Mouse (Mus musculus): ENCODE results near the gene Glyr1. TPM values are rescaled to one million over a fixed set of nuclear protein-coding genes. Genes with fewer than 3 reads are reported as not detected.

Gene Glyr1
- polyA plus RNA-seq, 1 experiment from 2014 or later = 90.5 TPM

GRCm38 (mm10) chr16:4971626-4972025, 78.0 kb downstream of the Glyr1 start:
- H3K27me3 ChIP-seq (ENCODE audit: control insufficient read depth, insufficient read depth, low read length) = no peaks in the 10 kb centered on the region
- no peak overlapping the region for H3K4me3 ChIP-seq (ENCODE audit: low read length)
- H3K4me2 ChIP-seq (ENCODE audit: low read depth, low read length) = no peak overlapping the region
- H3K9ac ChIP-seq (ENCODE audit: low read length) = no peak overlapping the region
- no peak overlapping the region; the same call in 1 of the 2 replicates for H3K27ac ChIP-seq (ENCODE audit: low read length)
- no peaks in the 10 kb centered on the region for H3K9me3 ChIP-seq (replicated peaks; ENCODE audit: control insufficient read depth, low read length)
- 0 out of 2 replicates have a peak, but pooled peaks have one; percentile 29 for ATAC-seq (replicated peaks; ENCODE audit: extremely low read depth, insufficient read depth, low FRiP score)
- H3K36me3 ChIP-seq (ENCODE audit: control insufficient read depth, insufficient read depth) = no peaks in the 10 kb centered on the region
- H3K4me1 ChIP-seq (ENCODE audit: control insufficient read depth, insufficient read depth, low read length) = peaks cover 5% of the 10 kb centered on the region; the same call in 1 of the 2 replicates
- 48% methylated on average over 4 of the region's 4 CpGs for WGBS

- 81% methylated on average over 5 of the region's 5 CpGs for WGBS
- Histone ChIP-seq H3K36me3 (ENCODE audit: control insufficient read depth, insufficient read depth) (no peaks in the 10 kb centered on the region), H3K27ac (ENCODE audit: low read length) (no peak overlapping the region), H3K27me3 (ENCODE audit: control insufficient read depth, insufficient read depth, low read length) (no peaks in the 10 kb centered on the region), H3K9ac (ENCODE audit: low read length) (no peak overlapping the region), H3K4me2 (ENCODE audit: low read depth, low read length) (no peak overlapping the region), H3K4me1 (ENCODE audit: control insufficient read depth, insufficient read depth, low read length) (peaks cover 10% of the 10 kb centered on the region), H3K4me3 (ENCODE audit: low read length) (no peak overlapping the region), H3K9me3 (replicated peaks; ENCODE audit: control insufficient read depth, low read length) (no peaks in the 10 kb centered on the region)
- no peak for ATAC-seq (replicated peaks; ENCODE audit: extremely low read depth, insufficient read depth, low FRiP score)
These were observed 80.4 kb downstream of the Glyr1 start for GRCm38 (mm10) chr16:4969055-4969843.

- no peaks in the 10 kb centered on the region for H3K9me3 ChIP-seq (replicated peaks; ENCODE audit: control insufficient read depth, low read length)
- H3K27ac ChIP-seq (ENCODE audit: low read length) = no peak overlapping the region
- H3K27me3 ChIP-seq (ENCODE audit: control insufficient read depth, insufficient read depth, low read length) = no peaks in the 10 kb centered on the region
- no peak overlapping the region for H3K9ac ChIP-seq (ENCODE audit: low read length)
- H3K4me2 ChIP-seq (ENCODE audit: low read depth, low read length) = no peak overlapping the region
- 71% methylated on average over 3 of the region's 3 CpGs for WGBS
- peaks cover 11% of the 10 kb centered on the region for H3K4me1 ChIP-seq (ENCODE audit: control insufficient read depth, insufficient read depth, low read length)
- H3K36me3 ChIP-seq (ENCODE audit: control insufficient read depth, insufficient read depth) = no peaks in the 10 kb centered on the region
- H3K4me3 ChIP-seq (ENCODE audit: low read length) = no peak overlapping the region
- no peak for ATAC-seq (replicated peaks; ENCODE audit: extremely low read depth, insufficient read depth, low FRiP score)
These were observed 81.2 kb downstream of the Glyr1 start for GRCm38 (mm10) chr16:4968426-4968825.

GRCm38 (mm10) chr16:4965392-4966129, 84.1 kb downstream of the Glyr1 start:
- H3K4me3 ChIP-seq (ENCODE audit: low read length) = no peak overlapping the region
- no peaks in the 10 kb centered on the region for H3K27me3 ChIP-seq (ENCODE audit: control insufficient read depth, insufficient read depth, low read length)
- no peaks in the 10 kb centered on the region for H3K9me3 ChIP-seq (replicated peaks; ENCODE audit: control insufficient read depth, low read length)
- H3K4me1 ChIP-seq (ENCODE audit: control insufficient read depth, insufficient read depth, low read length) = peaks cover 12% of the 10 kb centered on the region
- WGBS = 82% methylated on average over 8 of the region's 8 CpGs
- no peak overlapping the region for H3K27ac ChIP-seq (ENCODE audit: low read length)
- ATAC-seq (replicated peaks; ENCODE audit: extremely low read depth, insufficient read depth, low FRiP score) = no peak
- H3K4me2 ChIP-seq (ENCODE audit: low read depth, low read length) = peak overlapping the region; percentile 96; the same call in 1 of the 2 replicates
- H3K36me3 ChIP-seq (ENCODE audit: control insufficient read depth, insufficient read depth) = no peaks in the 10 kb centered on the region
- no peak overlapping the region for H3K9ac ChIP-seq (ENCODE audit: low read length)

GRCm38 (mm10) chr16:4964731-4965391, 84.8 kb downstream of the Glyr1 start:
- peak overlapping the region; percentile 79 for H3K9ac ChIP-seq (ENCODE audit: low read length)
- H3K4me2 ChIP-seq (ENCODE audit: low read depth, low read length) = peak overlapping the region; percentile 96
- WGBS = 18% methylated on average over 13 of the region's 13 CpGs
- H3K36me3 ChIP-seq (ENCODE audit: control insufficient read depth, insufficient read depth) = no peaks in the 10 kb centered on the region
- H3K4me3 ChIP-seq (ENCODE audit: low read length) = peak overlapping the region; percentile 83
- H3K4me1 ChIP-seq (ENCODE audit: control insufficient read depth, insufficient read depth, low read length) = peaks cover 12% of the 10 kb centered on the region
- H3K9me3 ChIP-seq (replicated peaks; ENCODE audit: control insufficient read depth, low read length) = no peaks in the 10 kb centered on the region
- ATAC-seq (replicated peaks; ENCODE audit: extremely low read depth, insufficient read depth, low FRiP score) = no peak
- H3K27ac ChIP-seq (ENCODE audit: low read length) = peak overlapping the region; percentile 85
- no peaks in the 10 kb centered on the region for H3K27me3 ChIP-seq (ENCODE audit: control insufficient read depth, insufficient read depth, low read length)

Other genes with a start within 250 kb of the Glyr1 start
- gene 4930562C15Rik, start 214.4 kb downstream of the Glyr1 start, polyA plus RNA-seq (2015; fragmentation: Nextera tagmentation; extraction: Ambion mirVana) = 0.26 and 0.49 TPM in 2 replicates
- gene Ubald1, start 169.5 kb downstream of the Glyr1 start, polyA plus RNA-seq (2015; fragmentation: Nextera tagmentation; extraction: Ambion mirVana) = 25.6 and 27.3 TPM in 2 replicates
- gene Mgrn1, start 163.6 kb downstream of the Glyr1 start, polyA plus RNA-seq (2015; fragmentation: Nextera tagmentation; extraction: Ambion mirVana) = 128 and 132 TPM in 2 replicates
- 119 and 125 TPM in 2 replicates for gene Nudt16l1, start 111.1 kb downstream of the Glyr1 start, polyA plus RNA-seq (2015; fragmentation: Nextera tagmentation; extraction: Ambion mirVana)
- gene Anks3, start 85.7 kb downstream of the Glyr1 start, polyA plus RNA-seq (2015; fragmentation: Nextera tagmentation; extraction: Ambion mirVana) = 34.8 and 36.6 TPM in 2 replicates
- not detected in 2 replicates for gene Sept12, start 52.0 kb downstream of the Glyr1 start, polyA plus RNA-seq (2015; fragmentation: Nextera tagmentation; extraction: Ambion mirVana)
- gene Smim22, start 42.6 kb downstream of the Glyr1 start, polyA plus RNA-seq (2015; fragmentation: Nextera tagmentation; extraction: Ambion mirVana) = 3.5 and 5.4 TPM in 2 replicates
- 55.1 and 58.9 TPM in 2 replicates for gene Rogdi, start 36.3 kb downstream of the Glyr1 start, polyA plus RNA-seq (2015; fragmentation: Nextera tagmentation; extraction: Ambion mirVana)
- 13.4 and 14.0 TPM in 2 replicates for gene Ubn1, start 194 bp upstream of the Glyr1 start, polyA plus RNA-seq (2015; fragmentation: Nextera tagmentation; extraction: Ambion mirVana)
- gene Ppl, start 82.6 kb upstream of the Glyr1 start, polyA plus RNA-seq (2015; fragmentation: Nextera tagmentation; extraction: Ambion mirVana) = 1.9 and 2.3 TPM in 2 replicates
- gene Sec14l5, start 97.2 kb upstream of the Glyr1 start, polyA plus RNA-seq (2015; fragmentation: Nextera tagmentation; extraction: Ambion mirVana) = 0.08 and 0.14 TPM in 2 replicates
- 17.7 and 18.1 TPM in 2 replicates for gene Nagpa, start 154.1 kb upstream of the Glyr1 start, polyA plus RNA-seq (2015; fragmentation: Nextera tagmentation; extraction: Ambion mirVana)
- gene AU021092, start 172.4 kb upstream of the Glyr1 start, polyA plus RNA-seq (2015; fragmentation: Nextera tagmentation; extraction: Ambion mirVana) = 7.2 and 12.9 TPM in 2 replicates
- gene Alg1, start 183.8 kb upstream of the Glyr1 start, polyA plus RNA-seq (2015; fragmentation: Nextera tagmentation; extraction: Ambion mirVana) = 29.0 and 30.3 TPM in 2 replicates
- 25.7 and 26.2 TPM in 2 replicates for gene Eef2kmt, start 206.1 kb upstream of the Glyr1 start, polyA plus RNA-seq (2015; fragmentation: Nextera tagmentation; extraction: Ambion mirVana)

Measured in heart, embryonic 16.5 days (tissue).